Mouse (Mus musculus): ENCODE measurements around the gene Mybpc2. TPM values are rescaled to one million over a fixed set of nuclear protein-coding genes. Genes with fewer than 3 reads are reported as not detected.

The Mybpc2 gene
- polyA plus RNA-seq, 1 experiment from 2014 or later, result 0.14 TPM

GRCm38 (mm10) chr7:44531946-44532732 lies 7.7 kb upstream of the Mybpc2 start, which contains the start of gene Spib:
Gene Spib, minus strand, starts transcription at chr7:44532071.
- Histone ChIP-seq H3K9me3 (replicated peaks) (no peaks in the 10 kb centered on the region), H3K27me3 (replicated peaks) (peaks cover 23% of the 10 kb centered on the region), H3K4me1 (peaks cover 7% of the 10 kb centered on the region), H3K27ac (replicated peaks) (no peak within 1 kb of the TSS), H3K36me3 (peaks cover 2% of the 10 kb centered on the region; the same call in 1 of the 2 replicates), H3K4me3 (replicated peaks) (no peak within 1 kb of the TSS), H3K9ac (replicated peaks) (no peak within 1 kb of the TSS), H3K4me2 (no peak within 1 kb of the TSS)
- ATAC-seq (ENCODE audit: low FRiP score), result no peak
- 91% methylated on average over 4 of the region's 4 CpGs for WGBS

- Histone ChIP-seq H3K4me3 (replicated peaks) (no peak overlapping the region), H3K27me3 (replicated peaks) (peaks cover 32% of the 10 kb centered on the region), H3K4me1 (peaks cover 7% of the 10 kb centered on the region), H3K36me3 (no peaks in the 10 kb centered on the region; the same call in 1 of the 2 replicates), H3K9ac (replicated peaks) (no peak overlapping the region), H3K9me3 (replicated peaks) (no peaks in the 10 kb centered on the region), H3K4me2 (no peak overlapping the region), H3K27ac (replicated peaks) (no peak overlapping the region)
- no peak for ATAC-seq (ENCODE audit: low FRiP score)
- 54% methylated on average over 5 of the region's 5 CpGs for WGBS
These were observed 6.8 kb upstream of the Mybpc2 start for GRCm38 (mm10) chr7:44531207-44531606.

- H3K36me3 ChIP-seq, result no peaks in the 10 kb centered on the region; the same call in 1 of the 2 replicates
- no peak overlapping the region for H3K27ac ChIP-seq (replicated peaks)
- H3K9me3 ChIP-seq (replicated peaks), result no peaks in the 10 kb centered on the region
- no peak overlapping the region for H3K4me2 ChIP-seq
- H3K4me3 ChIP-seq (replicated peaks), result no peak overlapping the region
- H3K27me3 ChIP-seq (replicated peaks), result peaks cover 36% of the 10 kb centered on the region
- no peak overlapping the region for H3K9ac ChIP-seq (replicated peaks)
- peaks cover 8% of the 10 kb centered on the region for H3K4me1 ChIP-seq
- WGBS, result 85% methylated on average over 3 of the region's 3 CpGs
- ATAC-seq (ENCODE audit: low FRiP score), result no peak
These were observed 6.1 kb upstream of the Mybpc2 start for GRCm38 (mm10) chr7:44530507-44530906.

- Histone ChIP-seq H3K27ac (replicated peaks) (no peak overlapping the region), H3K4me1 (peaks cover 17% of the 10 kb centered on the region), H3K4me3 (replicated peaks) (no peak overlapping the region), H3K27me3 (replicated peaks) (peaks cover 46% of the 10 kb centered on the region), H3K9me3 (replicated peaks) (no peaks in the 10 kb centered on the region), H3K9ac (replicated peaks) (no peak overlapping the region), H3K36me3 (no peaks in the 10 kb centered on the region; the same call in 1 of the 2 replicates), H3K4me2 (no peak overlapping the region)
- no peak for ATAC-seq (ENCODE audit: low FRiP score)
- 69% methylated on average over 5 of the region's 5 CpGs for WGBS
These were observed 5.1 kb upstream of the Mybpc2 start for GRCm38 (mm10) chr7:44529518-44529917.

GRCm38 (mm10) chr7:44527483-44528398 lies 3.3 kb upstream of the Mybpc2 start:
- peak overlapping the region; percentile 68 for H3K4me2 ChIP-seq
- peak overlapping the region; percentile 35 for H3K4me3 ChIP-seq (replicated peaks)
- WGBS, result 6% methylated on average over 40 of the region's 40 CpGs
- peak; percentile 76 for ATAC-seq (ENCODE audit: low FRiP score)
- H3K27me3 ChIP-seq (replicated peaks), result peaks cover 64% of the 10 kb centered on the region
- peaks cover 18% of the 10 kb centered on the region for H3K4me1 ChIP-seq
- H3K36me3 ChIP-seq, result no peaks in the 10 kb centered on the region
- H3K9ac ChIP-seq (replicated peaks), result peak overlapping the region; percentile 37
- H3K9me3 ChIP-seq (replicated peaks), result no peaks in the 10 kb centered on the region
- 0 out of 2 replicates have a peak overlapping the region, but pooled peaks have one; percentile 3 for H3K27ac ChIP-seq (replicated peaks)

- Histone ChIP-seq H3K9me3 (replicated peaks) (no peaks in the 10 kb centered on the region), H3K27me3 (replicated peaks) (peaks cover 74% of the 10 kb centered on the region), H3K4me1 (peaks cover 19% of the 10 kb centered on the region), H3K36me3 (no peaks in the 10 kb centered on the region), H3K27ac (replicated peaks) (no peak overlapping the region), H3K4me3 (replicated peaks) (no peak overlapping the region), H3K4me2 (no peak overlapping the region), H3K9ac (replicated peaks) (no peak overlapping the region)
- no peak for ATAC-seq (ENCODE audit: low FRiP score)
- WGBS, result 91% methylated on average over 14 of the region's 14 CpGs
These were observed 2.1 kb upstream of the Mybpc2 start for GRCm38 (mm10) chr7:44526414-44527154.

GRCm38 (mm10) chr7:44525126-44525832 lies 823 bp upstream of the Mybpc2 start:
- Histone ChIP-seq H3K4me3 (replicated peaks) (0 out of 2 replicates have a peak overlapping the region, but pooled peaks have one; percentile 6), H3K9ac (replicated peaks) (no peak overlapping the region)

GRCm38 (mm10) chr7:44523056-44523455 lies 1.4 kb downstream of the Mybpc2 start:
- 88% methylated on average over 2 of the region's 2 CpGs for WGBS
- no peak overlapping the region for H3K9ac ChIP-seq (replicated peaks)
- H3K27ac ChIP-seq (replicated peaks), result no peak overlapping the region
- no peak overlapping the region for H3K4me3 ChIP-seq (replicated peaks)
- H3K36me3 ChIP-seq, result no peaks in the 10 kb centered on the region
- peaks cover 19% of the 10 kb centered on the region for H3K4me1 ChIP-seq
- H3K27me3 ChIP-seq (replicated peaks), result peaks cover 58% of the 10 kb centered on the region
- H3K4me2 ChIP-seq, result no peak overlapping the region
- no peak for ATAC-seq (ENCODE audit: low FRiP score)
- H3K9me3 ChIP-seq (replicated peaks), result no peaks in the 10 kb centered on the region

More at GRCm38 (mm10) chr7:44525126-44525832, 823 bp upstream of the Mybpc2 start:
- WGBS, result 16% methylated on average over 22 of the region's 22 CpGs
- H3K27me3 ChIP-seq (replicated peaks), result peaks cover 77% of the 10 kb centered on the region
- peaks cover 21% of the 10 kb centered on the region for H3K4me1 ChIP-seq
- H3K9me3 ChIP-seq (replicated peaks), result no peaks in the 10 kb centered on the region
- ATAC-seq (ENCODE audit: low FRiP score), result no peak
- no peaks in the 10 kb centered on the region for H3K36me3 ChIP-seq
- peak overlapping the region; percentile 43 for H3K4me2 ChIP-seq
- H3K27ac ChIP-seq (replicated peaks), result no peak overlapping the region

- H3K36me3 ChIP-seq, result no peaks in the 10 kb centered on the region
- H3K27me3 ChIP-seq (replicated peaks), result peaks cover 54% of the 10 kb centered on the region
- no peak overlapping the region for H3K9ac ChIP-seq (replicated peaks)
- WGBS, result 2% methylated on average over 20 of the region's 20 CpGs
- no peak overlapping the region for H3K27ac ChIP-seq (replicated peaks)
- peak; percentile 42; the same call in 1 of the 2 replicates for ATAC-seq (ENCODE audit: low FRiP score)
- H3K9me3 ChIP-seq (replicated peaks), result no peaks in the 10 kb centered on the region
- H3K4me1 ChIP-seq, result peaks cover 14% of the 10 kb centered on the region
- H3K4me2 ChIP-seq, result peak overlapping the region; percentile 22
- no peak overlapping the region for H3K4me3 ChIP-seq (replicated peaks)
These were observed 2.7 kb downstream of the Mybpc2 start for GRCm38 (mm10) chr7:44521710-44522109.

- Histone ChIP-seq H3K36me3 (no peaks in the 10 kb centered on the region), H3K9me3 (replicated peaks) (no peaks in the 10 kb centered on the region), H3K27ac (replicated peaks) (no peak overlapping the region), H3K27me3 (replicated peaks) (peaks cover 48% of the 10 kb centered on the region), H3K4me2 (no peak overlapping the region), H3K4me3 (replicated peaks) (no peak overlapping the region), H3K9ac (replicated peaks) (no peak overlapping the region), H3K4me1 (peaks cover 14% of the 10 kb centered on the region)
- no peak for ATAC-seq (ENCODE audit: low FRiP score)
- whole genome bisulfite sequencing, result 78% methylated on average over 3 of the region's 3 CpGs
These were observed 3.5 kb downstream of the Mybpc2 start for GRCm38 (mm10) chr7:44520990-44521389.
